8 mouse cellular contexts compared by ENCODE assay signal in genomic region chr8:104343957-104344356, GRCm38 (mm10). TPM values are rescaled to one million over a fixed set of nuclear protein-coding genes. Genes with fewer than 3 reads are reported as not detected.
DNase-seq lines count a peak whose midpoint lies in the region; ATAC-seq lines count a peak whose summit lies in the region.

No protein-coding gene starts in this region.

- no peak overlapping the region for H3K4me3 ChIP-seq in hindbrain, embryonic 13.5 days

- H3K27ac ChIP-seq in hindbrain, embryonic 13.5 days, result no peak overlapping the region

- WGBS in hindbrain, embryonic 13.5 days, result 18% methylated on average over 7 of the region's 7 CpGs

- ATAC-seq in frontal cortex, adult (ENCODE audit: low TSS enrichment), result peak; percentile 80
- ATAC-seq in hindbrain, embryonic 13.5 days (ENCODE audit: low FRiP score), result peak; percentile 64; the same call in 1 of the 2 replicates

- no peak overlapping the region for H3K9ac ChIP-seq in hindbrain, embryonic 13.5 days

- peak; percentile 83 for DNase-seq in Muller cell, postnatal 12 days (ENCODE audit: inconsistent ontology term)
- DNase-seq in cerebellum, adult 8-10 months, result peak; percentile 89
- peak; percentile 88 to 90 for DNase-seq in layer of hippocampus, postnatal 10 days (ENCODE audit: low spot score in 2 of 2)
- peak; percentile 92 for DNase-seq in lung, postnatal 14 days
- DNase-seq in ovary, postnatal 36 days (ENCODE audit: low spot score), result peak; percentile 85
- peak; percentile 85 for DNase-seq in thymus, postnatal 14 days

- H3K27me3 ChIP-seq in hindbrain, embryonic 13.5 days, result no peaks in the 10 kb centered on the region

- H3K36me3 ChIP-seq in hindbrain, embryonic 13.5 days, result no peaks in the 10 kb centered on the region; the same call in none of the 2 replicates

- H3K9me3 ChIP-seq in hindbrain, embryonic 13.5 days, result no peaks in the 10 kb centered on the region

- H3K4me2 ChIP-seq in hindbrain, embryonic 13.5 days, result no peak overlapping the region

- peaks cover 19% of the 10 kb centered on the region for H3K4me1 ChIP-seq in hindbrain, embryonic 13.5 days (replicated peaks)

RNA-seq across cellular contexts. Expression of gene Cmtm3, which starts 4.7 kb away (rescaled TPM):
- polyA plus RNA-seq in hindbrain, embryonic 13.5 days (2015; fragmentation: Nextera tagmentation; extraction: Ambion mirVana), result 45.4 and 47.3 TPM in 2 replicates
- total RNA-seq in layer of hippocampus, postnatal 10 days (2021), result 10 to 100 TPM; 18.5 to 23.5 TPM

RNA-seq across cellular contexts. Expression of gene Cmtm2b, which starts 21.9 kb away (rescaled TPM):
- not detected in 2 replicates for polyA plus RNA-seq in hindbrain, embryonic 13.5 days (2015; fragmentation: Nextera tagmentation; extraction: Ambion mirVana)
- not detected for total RNA-seq in layer of hippocampus, postnatal 10 days (2021)

RNA-seq across cellular contexts. Expression of gene Gm11020, which starts 22.6 kb away (rescaled TPM):
- polyA plus RNA-seq in hindbrain, embryonic 13.5 days (2015; fragmentation: Nextera tagmentation; extraction: Ambion mirVana), result not detected in 2 replicates
- total RNA-seq in layer of hippocampus, postnatal 10 days (2021), result not detected

RNA-seq across cellular contexts. Expression of gene Cmtm1, which starts 34.0 kb away (rescaled TPM):
- not detected in 2 replicates for polyA plus RNA-seq in hindbrain, embryonic 13.5 days (2015; fragmentation: Nextera tagmentation; extraction: Ambion mirVana)
- total RNA-seq in layer of hippocampus, postnatal 10 days (2021), result not detected

RNA-seq across cellular contexts. Expression of gene Gm45711, which starts 34.1 kb away (rescaled TPM):
- not detected in 2 replicates for polyA plus RNA-seq in hindbrain, embryonic 13.5 days (2015; fragmentation: Nextera tagmentation; extraction: Ambion mirVana)
- total RNA-seq in layer of hippocampus, postnatal 10 days (2021), result not detected
